In genomic region chr5:71926336-71926735, GRCm38 (mm10) we compare ENCODE assay signal across 24 mouse cellular contexts.
DNase-seq lines count a peak whose midpoint lies in the region; ATAC-seq lines count a peak whose summit lies in the region.
"Had no signal": no experiment of that assay in that cellular context is flagged by ENCODE, and none has a peak within 500 bp of the region (broad histone marks: within the 10 kb centered on the region; RNA-seq: fewer than 3 reads in every experiment).

No protein-coding gene starts in this region.

- no peak for ATAC-seq in kidney, embryonic 15.5 days (replicated peaks; ENCODE audit: low FRiP score)
- ATAC-seq: lung, postnatal 0 days; midbrain, embryonic 16.5 days; Patski had no signal

- H3K27me3 ChIP-seq in kidney, embryonic 15.5 days, result no peaks in the 10 kb centered on the region
- H3K27me3 ChIP-seq: CH12.LX; hindbrain, embryonic 13.5 days had no signal

- 73% methylated on average over 5 of the region's 5 CpGs for WGBS in kidney, embryonic 15.5 days

- peak; percentile 5 for DNase-seq in left cerebral cortex, adult 11 months (ENCODE audit: low spot score)
- no peak for DNase-seq in left cerebral cortex, postnatal 4 days
- peak; percentile 12 to 51 for DNase-seq in frontal cortex, postnatal 10 days (ENCODE audit: low spot score in 2 of 2)
- DNase-seq in layer of hippocampus, postnatal 14 days (ENCODE audit: low spot score in 2 of 2), result peak; percentile 14 to 24
- peak; percentile 16 to 18 for DNase-seq in right cerebral cortex, postnatal 36 days (ENCODE audit: low spot score in 2 of 2)
- DNase-seq in thymus, postnatal 36 days, result no peak
- DNase-seq: B cell, adult 2 months; cerebellum, adult 18-20 months; cerebellum, postnatal 14 days; gastrocnemius, postnatal 25 days; heart, adult 2 months; kidney, adult 18-20 months; thymus, postnatal 25 days had no signal

- no peak overlapping the region for H3K27ac ChIP-seq in kidney, embryonic 15.5 days
- H3K27ac ChIP-seq: forebrain, embryonic 10.5 days; heart, adult 2 months; hindbrain, embryonic 13.5 days; kidney, postnatal 0 days; macrophage; midbrain, embryonic 10.5 days had no signal

- no peaks in the 10 kb centered on the region for H3K9me3 ChIP-seq in kidney, embryonic 15.5 days (replicated peaks)
- H3K9me3 ChIP-seq: forebrain, embryonic 10.5 days; G1E; hindbrain, embryonic 13.5 days; midbrain, embryonic 10.5 days had no signal

- no peak overlapping the region for H3K9ac ChIP-seq in kidney, embryonic 15.5 days
- H3K9ac ChIP-seq: hindbrain, embryonic 13.5 days had no signal

- no peak overlapping the region for H3K4me2 ChIP-seq in kidney, embryonic 15.5 days
- H3K4me2 ChIP-seq: hindbrain, embryonic 13.5 days had no signal

- H3K4me1 ChIP-seq in kidney, embryonic 15.5 days, result no peaks in the 10 kb centered on the region
- H3K4me1 ChIP-seq: forebrain, embryonic 10.5 days; hindbrain, embryonic 13.5 days; midbrain, embryonic 10.5 days had no signal

- no peaks in the 10 kb centered on the region for H3K36me3 ChIP-seq in kidney, embryonic 15.5 days
- H3K36me3 ChIP-seq: forebrain, embryonic 10.5 days; G1E; hindbrain, embryonic 13.5 days; midbrain, embryonic 10.5 days had no signal

- H3K4me3 ChIP-seq in kidney, embryonic 15.5 days (replicated peaks), result no peak overlapping the region
- H3K4me3 ChIP-seq: forebrain, embryonic 10.5 days; heart, adult 2 months; hindbrain, embryonic 13.5 days; midbrain, embryonic 10.5 days had no signal

- intact Hi-C loops in left cerebral cortex, postnatal 4 days (cut with DNase I), result no loop called here

Comparison
In these comparisons a context has a peak if more than half of its experiments do, and no peak if none do; other contexts are left out.
1. DNase-seq: peak in left cerebral cortex, adult 11 months (single experiment), frontal cortex, postnatal 10 days (2 of 2), layer of hippocampus, postnatal 14 days (2 of 2) and right cerebral cortex, postnatal 36 days (2 of 2); none in left cerebral cortex, postnatal 4 days (single experiment) and thymus, postnatal 36 days (0 of 2).